ENCODE assay signal across 8 mouse cellular contexts in the genomic region with DNA sequence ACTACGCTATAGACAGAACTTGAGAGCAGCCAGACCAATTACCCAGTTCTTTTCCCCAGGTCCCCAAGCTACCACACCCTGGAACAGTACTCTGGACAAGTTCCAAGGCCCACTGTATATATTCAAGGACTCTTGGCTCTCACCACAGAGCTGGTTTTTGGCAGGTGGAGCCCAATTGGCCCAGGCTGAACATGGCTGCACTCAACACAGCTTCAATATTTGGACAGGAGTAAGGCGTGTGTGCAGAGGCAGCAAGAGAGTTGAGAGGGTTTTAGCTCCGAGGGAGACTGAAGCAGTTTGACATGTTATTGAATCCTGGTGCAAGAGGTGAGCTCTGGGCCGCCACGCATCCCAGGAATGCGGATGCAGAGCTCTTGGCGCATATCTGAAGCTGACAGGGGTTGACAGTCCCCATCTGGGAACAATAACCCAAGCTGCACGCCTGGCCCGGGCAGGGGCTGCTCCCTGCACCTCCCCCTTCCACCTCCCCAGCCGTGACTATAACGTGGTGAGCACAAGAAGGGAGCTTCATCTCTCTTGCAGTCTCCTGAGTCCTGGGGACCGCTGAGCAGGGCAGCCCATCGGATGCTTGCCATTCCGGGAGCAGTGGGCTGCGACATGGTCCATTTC. TPM values are rescaled to one million over a fixed set of nuclear protein-coding genes. Genes with fewer than 3 reads are reported as not detected.
DNase-seq lines count a peak whose midpoint lies in the region; ATAC-seq and TF ChIP-seq lines count a peak whose summit lies in the region.

No protein-coding gene starts in this region.

- WGBS in heart, embryonic 12.5 days = 10% methylated on average over 15 of the region's 15 CpGs
- 9% methylated on average over 15 of the region's 15 CpGs for WGBS in kidney, embryonic 16.5 days
- 28% methylated on average over 15 of the region's 15 CpGs for WGBS in midbrain, embryonic 10.5 days

- TF ChIP-seq POLR2A in brain, embryonic 14.5 days (IDR thresholded peaks at IDR 0.05; ENCODE audit: borderline replicate concordance, extremely low read depth, insufficient read depth, insufficient read length, poor library complexity, severe bottlenecking) = no peak

- H3K9ac ChIP-seq in heart, embryonic 12.5 days = peak overlapping the region; percentile 49
- H3K9ac ChIP-seq in kidney, embryonic 16.5 days (replicated peaks; ENCODE audit: low read length) = 0 out of 2 replicates have a peak overlapping the region, but pooled peaks have one; percentile 19

- no peak for TF ChIP-seq CTCF in E14TG2a.4 (conservative IDR thresholded peaks at IDR 0.05; ENCODE audit: low read length)
- no peak for TF ChIP-seq CTCF in brain, embryonic 14.5 days (IDR thresholded peaks at IDR 0.05; ENCODE audit: borderline replicate concordance, extremely low read depth, insufficient read depth, insufficient read length)

- no peaks in the 10 kb centered on the region; the same call in 1 of the 2 replicates for H3K9me3 ChIP-seq in E14TG2a.4 (ENCODE audit: low read length)
- H3K9me3 ChIP-seq in heart, embryonic 12.5 days (replicated peaks) = no peaks in the 10 kb centered on the region
- H3K9me3 ChIP-seq in kidney, embryonic 16.5 days (ENCODE audit: low read length) = no peaks in the 10 kb centered on the region
- H3K9me3 ChIP-seq in midbrain, embryonic 10.5 days (replicated peaks) = no peaks in the 10 kb centered on the region

- peak overlapping the region; percentile 84 for H3K27ac ChIP-seq in heart, embryonic 12.5 days (ENCODE audit: poor library complexity, severe bottlenecking)
- H3K27ac ChIP-seq in kidney, embryonic 16.5 days (ENCODE audit: low read length) = peak overlapping the region; percentile 93
- peak overlapping the region; percentile 65 for H3K27ac ChIP-seq in midbrain, embryonic 10.5 days (replicated peaks)

- H3K27me3 ChIP-seq in E14TG2a.4 (ENCODE audit: insufficient read depth, low read length) = peaks cover 11% of the 10 kb centered on the region; the same call in 1 of the 2 replicates
- H3K27me3 ChIP-seq in heart, embryonic 12.5 days (replicated peaks) = no peaks in the 10 kb centered on the region
- no peaks in the 10 kb centered on the region for H3K27me3 ChIP-seq in kidney, embryonic 16.5 days (ENCODE audit: insufficient read depth, low read length)
- H3K27me3 ChIP-seq in midbrain, embryonic 10.5 days (ENCODE audit: low read depth, poor library complexity, severe bottlenecking) = peaks cover 39% of the 10 kb centered on the region

- peak; percentile 85 for ATAC-seq in heart, embryonic 12.5 days (ENCODE audit: insufficient number of reproducible peaks, low FRiP score)
- ATAC-seq in kidney, embryonic 16.5 days (ENCODE audit: low FRiP score, low TSS enrichment) = peak; percentile 95

- peak overlapping the region; percentile 57 for H3K4me2 ChIP-seq in heart, embryonic 12.5 days
- H3K4me2 ChIP-seq in kidney, embryonic 16.5 days (replicated peaks; ENCODE audit: low read depth, low read length) = peak overlapping the region; percentile 37

- peaks cover 12% of the 10 kb centered on the region for H3K4me1 ChIP-seq in E14TG2a.4 (replicated peaks; ENCODE audit: low read depth, low read length)
- H3K4me1 ChIP-seq in heart, embryonic 12.5 days (replicated peaks) = peaks cover 58% of the 10 kb centered on the region
- peaks cover 49% of the 10 kb centered on the region for H3K4me1 ChIP-seq in kidney, embryonic 16.5 days (ENCODE audit: insufficient read depth, low read length)
- peaks cover 23% of the 10 kb centered on the region for H3K4me1 ChIP-seq in midbrain, embryonic 10.5 days

- DNase-seq in brain, embryonic 14.5 days (ENCODE audit: low read depth) = peak; percentile 94
- DNase-seq in midbrain, embryonic 10.5 days (ENCODE audit: low spot score) = peak; percentile 74
- no peak for DNase-seq in layer of hippocampus, postnatal 25 days (ENCODE audit: extremely low spot score in 1 of 2, low spot score in 1 of 2)
- no peak for DNase-seq in frontal cortex, postnatal 25 days (ENCODE audit: low spot score in 2 of 2)
- no peak for DNase-seq in natural killer cell, adult 2 months (ENCODE audit: low spot score in 2 of 2)

- no peaks in the 10 kb centered on the region for H3K36me3 ChIP-seq in E14TG2a.4 (ENCODE audit: insufficient read depth, low read length)
- no peaks in the 10 kb centered on the region; the same call in 1 of the 2 replicates for H3K36me3 ChIP-seq in heart, embryonic 12.5 days
- H3K36me3 ChIP-seq in kidney, embryonic 16.5 days (ENCODE audit: insufficient read depth, low read length) = no peaks in the 10 kb centered on the region
- no peaks in the 10 kb centered on the region for H3K36me3 ChIP-seq in midbrain, embryonic 10.5 days

- peak overlapping the region; percentile 57 for H3K4me3 ChIP-seq in E14TG2a.4 (replicated peaks; ENCODE audit: low read length)
- peak overlapping the region; percentile 21; the same call in 1 of the 2 replicates for H3K4me3 ChIP-seq in heart, embryonic 12.5 days
- peak overlapping the region; percentile 8 for H3K4me3 ChIP-seq in kidney, embryonic 16.5 days (ENCODE audit: low read length)
- peak overlapping the region; percentile 41 for H3K4me3 ChIP-seq in midbrain, embryonic 10.5 days

RNA-seq across cellular contexts. Expression of a gene that starts 33.7 kb away (rescaled TPM):
- polyA plus RNA-seq in brain, embryonic 14.5 days (2012; rRNA removed) = 16.0 and 22.4 TPM in 2 replicates
- 107 TPM in 2 replicates for polyA plus RNA-seq in heart, embryonic 12.5 days (2016; fragmentation: Nextera tagmentation; extraction: Ambion mirVana)
- 75.1 and 78.0 TPM in 2 replicates for polyA plus RNA-seq in kidney, embryonic 16.5 days (2015; fragmentation: Nextera tagmentation; extraction: Ambion mirVana)
- polyA plus RNA-seq in midbrain, embryonic 10.5 days (2016; fragmentation: Nextera tagmentation; extraction: Ambion mirVana) = 27.3 and 30.3 TPM in 2 replicates
- 10 to 100 TPM; 64.9 to 77.2 TPM for total RNA-seq in layer of hippocampus, postnatal 25 days (2021)

Comparison
In these comparisons a context has a peak if more than half of its experiments do, and no peak if none do; other contexts are left out.
1. DNase-seq: peak in brain, embryonic 14.5 days (single experiment) and midbrain, embryonic 10.5 days (single experiment); none in layer of hippocampus, postnatal 25 days (0 of 2), frontal cortex, postnatal 25 days (0 of 2) and natural killer cell, adult 2 months (0 of 2).
2. Peak in every context shown above with its lines, with median percentiles within 50 percentile points of each other: H3K4me3 ChIP-seq and H3K27ac ChIP-seq.